Mouse (Mus musculus) liver, adult 2 months (tissue): Measurements from ENCODE around the gene Mettl26. TPM values are rescaled to one million over a fixed set of nuclear protein-coding genes. Genes with fewer than 3 reads are reported as not detected.

ENCODE experiments used
- DNase-seq: peaks from one replicate; pipeline ENCODE4 v3.0.0-alpha.2; 2011; ENCODE audit warnings: low read depth, low spot score; ENCODE audit errors: extremely low read depth
- H3K27ac ChIP-seq: fragments of 200-500 bp; replicated peaks from 2 replicates; pipeline ENCODE4 v1.5.1; 2012; ENCODE audit warnings: low read depth, mild to moderate bottlenecking, control low read depth, inconsistent platforms, low read length; ENCODE audit not compliant: insufficient read depth
- H3K27me3 ChIP-seq: fragments of 200-500 bp; 2 replicates; pipeline ENCODE4 v1.6.1; 2012; ENCODE audit warnings: mild to moderate bottlenecking, moderate library complexity, low read length, inconsistent platforms; ENCODE audit not compliant: control insufficient read depth, insufficient read depth
- H3K36me3 ChIP-seq: fragments of 200-500 bp; 2 replicates; pipeline ENCODE4 v1.6.1; 2012; ENCODE audit warnings: low read length, inconsistent platforms; ENCODE audit not compliant: control insufficient read depth, insufficient read depth
- H3K4me1 ChIP-seq: fragments of 200-500 bp; 2 replicates; pipeline ENCODE4 v1.6.1; 2011; ENCODE audit warnings: low read length; ENCODE audit not compliant: control insufficient read depth, insufficient read depth
- H3K4me3 ChIP-seq: fragments of 200-500 bp; 2 replicates; pipeline ENCODE4 v1.5.1; 2011; ENCODE audit warnings: low read depth, mild to moderate bottlenecking, control low read depth, low read length, moderate library complexity; ENCODE audit not compliant: insufficient read depth
- H3K79me2 ChIP-seq: fragments of 200-500 bp; 2 replicates; pipeline ENCODE4 v1.6.1; 2012; ENCODE audit warnings: inconsistent platforms, mild to moderate bottlenecking, low read length, moderate library complexity; ENCODE audit not compliant: control insufficient read depth, insufficient read depth
- H3K9ac ChIP-seq: fragments of 200-500 bp; 2 replicates; pipeline ENCODE4 v1.6.1; 2012; ENCODE audit warnings: low read depth, mild to moderate bottlenecking, control low read depth, inconsistent platforms, low read length
- CTCF ChIP-seq: fragments of 200-500 bp; IDR thresholded peaks from 2 replicates; pipeline ENCODE4 v1.5.1; 2011; ENCODE audit warnings: low read depth, low read length, control low read depth
- POLR2A ChIP-seq: fragments of 200-500 bp; IDR thresholded peaks from 2 replicates; pipeline ENCODE4 v1.6.1; 2011; ENCODE audit warnings: low read length, control low read depth; ENCODE audit not compliant: insufficient read depth; ENCODE audit errors: extremely low read depth
- WGBS: fragments of 180-500 bp; shearing (Covaris S2); methylation state at CpG from one replicate; pipeline ENCODE4 v1.1.7; 2018; 5-methylcytosine and 5-hydroxymethylcytosine counted together
- polyA plus RNA-seq: library from polyadenylated mRNA; depleted of rRNA; stranded (reverse); fragments of >200 nt; gene quantifications from 2 replicates; pipeline ENCODE4 v1.2.3, GENCODE M21; 2012
- total RNA-seq: library from RNA; depleted of rRNA; stranded (reverse); fragments of >200 nt; gene quantifications from 2 replicates; pipeline ENCODE4 v1.2.3, GENCODE M21; 2014

The Mettl26 gene
- total and polyA plus RNA-seq, 2 experiments, result 131 to 415 TPM

GRCm38 (mm10) chr17:25903061-25903460, 28.2 kb downstream of the Mettl26 start:
- Histone ChIP-seq H3K79me2 (peaks cover 31% of the 10 kb centered on the region; the same call in 1 of the 2 replicates), H3K27me3 (no peaks in the 10 kb centered on the region), H3K4me3 (no peak overlapping the region), H3K36me3 (no peaks in the 10 kb centered on the region), H3K4me1 (no peaks in the 10 kb centered on the region), H3K27ac (no peak overlapping the region), H3K9ac (no peak overlapping the region)
- no peak for DNase-seq
- TF ChIP-seq CTCF (no peak), POLR2A (no peak)
- WGBS, result 84% methylated on average over 3 of the region's 3 CpGs

- DNase-seq, result no peak
- TF ChIP-seq CTCF, result no peak
- no peak for TF ChIP-seq POLR2A
- Histone ChIP-seq H3K27ac (no peak overlapping the region), H3K4me1 (peaks cover 7% of the 10 kb centered on the region; the same call in 1 of the 2 replicates), H3K27me3 (no peaks in the 10 kb centered on the region), H3K4me3 (no peak overlapping the region), H3K9ac (no peak overlapping the region), H3K36me3 (no peaks in the 10 kb centered on the region), H3K79me2 (peaks cover 34% of the 10 kb centered on the region)
- WGBS, result 88% methylated on average over 2 of the region's 2 CpGs
Measured at GRCm38 (mm10) chr17:25907640-25908039, 32.8 kb downstream of the Mettl26 start.

- peak; percentile 71 for DNase-seq
- TF ChIP-seq POLR2A, result no peak
- no peaks in the 10 kb centered on the region for H3K36me3 ChIP-seq
- H3K4me3 ChIP-seq, result no peak overlapping the region
- H3K4me1 ChIP-seq, result peaks cover 20% of the 10 kb centered on the region
- no peak overlapping the region for H3K9ac ChIP-seq
- H3K27ac ChIP-seq, result no peak overlapping the region
- peaks cover 30% of the 10 kb centered on the region for H3K79me2 ChIP-seq
- no peaks in the 10 kb centered on the region for H3K27me3 ChIP-seq
- 62% methylated on average over 4 of the region's 4 CpGs for WGBS
Measured at GRCm38 (mm10) chr17:25911816-25912215, 36.9 kb downstream of the Mettl26 start.

DNA sequence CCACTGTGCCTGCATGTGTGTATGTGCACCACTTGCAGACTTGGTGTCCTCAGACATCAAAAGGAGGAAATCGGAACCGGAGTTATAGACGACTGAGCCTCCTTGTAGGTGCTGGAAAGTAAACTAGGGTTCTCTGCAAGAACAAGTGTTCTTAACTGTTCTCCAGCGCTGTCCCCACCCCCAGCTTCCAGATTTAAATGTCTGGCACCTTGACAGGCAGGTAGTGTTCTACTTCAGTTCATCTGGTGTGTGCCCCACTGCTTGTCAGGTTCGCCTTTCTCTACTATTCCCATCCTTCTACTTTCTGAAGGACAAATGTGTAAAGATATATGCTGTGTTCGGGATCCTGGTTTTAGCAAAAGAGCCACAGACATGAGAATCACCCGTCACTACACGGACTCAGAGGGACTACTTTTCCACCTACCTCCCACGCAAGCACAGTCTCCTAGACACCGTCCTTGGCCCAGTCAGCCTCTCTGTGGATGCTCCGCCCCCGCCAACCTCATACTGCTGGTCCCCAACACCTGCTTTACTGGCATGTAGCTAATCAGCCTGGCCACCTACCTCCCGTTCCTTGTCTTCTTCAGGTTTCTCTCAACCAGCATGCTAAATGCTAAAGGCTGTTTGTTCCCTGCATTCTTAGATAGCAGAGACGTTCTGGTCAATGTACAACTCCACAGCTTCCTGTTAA, 38.5 kb downstream of the Mettl26 start:
- peaks cover 35% of the 10 kb centered on the region for H3K79me2 ChIP-seq
- no peak overlapping the region for H3K9ac ChIP-seq
- TF ChIP-seq CTCF (no peak), POLR2A (no peak)
- H3K27me3 ChIP-seq, result no peaks in the 10 kb centered on the region
- 50% methylated on average over 14 of the region's 14 CpGs for WGBS
- peaks cover 25% of the 10 kb centered on the region for H3K4me1 ChIP-seq
- DNase-seq, result no peak
- H3K36me3 ChIP-seq, result no peaks in the 10 kb centered on the region
- H3K27ac ChIP-seq, result peak overlapping the region; percentile 56
- no peak overlapping the region for H3K4me3 ChIP-seq

- WGBS, result 45% methylated on average over 1 of the region's 1 CpGs
- DNase-seq, result no peak
- H3K79me2 ChIP-seq, result peaks cover 40% of the 10 kb centered on the region
- H3K36me3 ChIP-seq, result no peaks in the 10 kb centered on the region
- no peak for TF ChIP-seq POLR2A
- TF ChIP-seq CTCF, result no peak
- no peak overlapping the region for H3K9ac ChIP-seq
- no peaks in the 10 kb centered on the region for H3K27me3 ChIP-seq
- H3K4me3 ChIP-seq, result no peak overlapping the region
- peaks cover 30% of the 10 kb centered on the region for H3K4me1 ChIP-seq
- H3K27ac ChIP-seq, result peak overlapping the region; percentile 56
Measured at GRCm38 (mm10) chr17:25913877-25914275, 39.0 kb downstream of the Mettl26 start.

- Histone ChIP-seq H3K79me2 (peaks cover 42% of the 10 kb centered on the region), H3K4me1 (peaks cover 30% of the 10 kb centered on the region), H3K4me3 (no peak overlapping the region), H3K36me3 (no peaks in the 10 kb centered on the region), H3K27ac (peak overlapping the region; percentile 11), H3K9ac (no peak overlapping the region), H3K27me3 (no peaks in the 10 kb centered on the region)
- WGBS, result 26% methylated on average over 4 of the region's 4 CpGs
- no peak for DNase-seq
- TF ChIP-seq POLR2A (no peak), CTCF (no peak)
Measured at GRCm38 (mm10) chr17:25914295-25914694, 39.4 kb downstream of the Mettl26 start.
